Mouse (Mus musculus): ENCODE results near the gene Tmem274. TPM values are rescaled to one million over a fixed set of nuclear protein-coding genes. Genes with fewer than 3 reads are reported as not detected.

Tmem274 gene
- polyA plus RNA-seq, 1 experiment from 2014 or later: not detected

- Histone ChIP-seq H3K27me3 (ENCODE audit: insufficient read depth, low read length) (no peaks in the 10 kb centered on the region), H3K4me3 (ENCODE audit: low read depth, low read length) (no peak overlapping the region), H3K4me1 (ENCODE audit: insufficient read depth) (no peaks in the 10 kb centered on the region), H3K27ac (ENCODE audit: low read depth) (no peak overlapping the region), H3K4me2 (ENCODE audit: low read depth, low read length) (no peak overlapping the region), H3K36me3 (replicated peaks; ENCODE audit: insufficient read depth, low read length) (peaks cover 22% of the 10 kb centered on the region), H3K9me3 (ENCODE audit: low read length) (no peaks in the 10 kb centered on the region), H3K9ac (replicated peaks) (no peak overlapping the region)
- 67% methylated on average over 8 of the region's 8 CpGs for WGBS (ENCODE audit: insufficient replicate concordance)
- DNase-seq (no peak), ATAC-seq (no peak)
- TF ChIP-seq EP300 (IDR thresholded peaks at IDR 0.05; ENCODE audit: low read depth): no peak
- TF ChIP-seq CTCF (IDR thresholded peaks at IDR 0.05; ENCODE audit: low read depth): no peak
Observed at GRCm38 (mm10) chr4:149498901-149499300, 21.7 kb downstream of the Tmem274 start.

- H3K9ac ChIP-seq (replicated peaks): no peak overlapping the region
- 52% methylated on average over 5 of the region's 5 CpGs for WGBS (ENCODE audit: insufficient replicate concordance)
- no peak overlapping the region for H3K27ac ChIP-seq (ENCODE audit: low read depth)
- H3K4me2 ChIP-seq (ENCODE audit: low read depth, low read length): no peak overlapping the region
- H3K4me3 ChIP-seq (ENCODE audit: low read depth, low read length): no peak overlapping the region
- DNase-seq: no peak
- no peaks in the 10 kb centered on the region for H3K9me3 ChIP-seq (ENCODE audit: low read length)
- H3K4me1 ChIP-seq (ENCODE audit: insufficient read depth): no peaks in the 10 kb centered on the region
- ATAC-seq: no peak
- TF ChIP-seq CTCF (IDR thresholded peaks at IDR 0.05; ENCODE audit: low read depth) (no peak), EP300 (IDR thresholded peaks at IDR 0.05; ENCODE audit: low read depth) (no peak)
- H3K27me3 ChIP-seq (ENCODE audit: insufficient read depth, low read length): no peaks in the 10 kb centered on the region
- peaks cover 18% of the 10 kb centered on the region for H3K36me3 ChIP-seq (replicated peaks; ENCODE audit: insufficient read depth, low read length)
Observed at GRCm38 (mm10) chr4:149499790-149500189, 22.6 kb downstream of the Tmem274 start.

GRCm38 (mm10) chr4:149504363-149504762 is 27.2 kb downstream of the Tmem274 start:
- Histone ChIP-seq H3K27ac (ENCODE audit: low read depth) (0 out of 2 replicates have a peak overlapping the region, but pooled peaks have one; percentile 16), H3K4me3 (ENCODE audit: low read depth, low read length) (no peak overlapping the region), H3K9ac (replicated peaks) (no peak overlapping the region), H3K9me3 (ENCODE audit: low read length) (no peaks in the 10 kb centered on the region), H3K27me3 (ENCODE audit: insufficient read depth, low read length) (no peaks in the 10 kb centered on the region), H3K4me2 (ENCODE audit: low read depth, low read length) (no peak overlapping the region), H3K4me1 (ENCODE audit: insufficient read depth) (no peaks in the 10 kb centered on the region), H3K36me3 (replicated peaks; ENCODE audit: insufficient read depth, low read length) (peaks cover 6% of the 10 kb centered on the region)
- 77% methylated on average over 5 of the region's 5 CpGs for WGBS (ENCODE audit: insufficient replicate concordance)
- ATAC-seq: no peak
- no peak for TF ChIP-seq EP300 (IDR thresholded peaks at IDR 0.05; ENCODE audit: low read depth)
- TF ChIP-seq CTCF (IDR thresholded peaks at IDR 0.05; ENCODE audit: low read depth): no peak
- no peak for DNase-seq

- H3K27ac ChIP-seq (ENCODE audit: low read depth): 0 out of 2 replicates have a peak overlapping the region, but pooled peaks have one; percentile 16
- no peaks in the 10 kb centered on the region for H3K4me1 ChIP-seq (ENCODE audit: insufficient read depth)
- H3K9ac ChIP-seq (replicated peaks): no peak overlapping the region
- H3K4me3 ChIP-seq (ENCODE audit: low read depth, low read length): no peak overlapping the region
- no peak overlapping the region for H3K4me2 ChIP-seq (ENCODE audit: low read depth, low read length)
- ATAC-seq: no peak
- peaks cover 6% of the 10 kb centered on the region for H3K36me3 ChIP-seq (replicated peaks; ENCODE audit: insufficient read depth, low read length)
- TF ChIP-seq EP300 (IDR thresholded peaks at IDR 0.05; ENCODE audit: low read depth) (no peak), CTCF (IDR thresholded peaks at IDR 0.05; ENCODE audit: low read depth) (no peak)
- no peaks in the 10 kb centered on the region for H3K27me3 ChIP-seq (ENCODE audit: insufficient read depth, low read length)
- H3K9me3 ChIP-seq (ENCODE audit: low read length): no peaks in the 10 kb centered on the region
- no peak for DNase-seq
- 39% methylated on average over 3 of the region's 3 CpGs for whole genome bisulfite sequencing (ENCODE audit: insufficient replicate concordance)
Observed at GRCm38 (mm10) chr4:149504858-149505257, 27.7 kb downstream of the Tmem274 start.

GRCm38 (mm10) chr4:149505261-149505967 is 28.2 kb downstream of the Tmem274 start:
- Histone ChIP-seq H3K4me2 (ENCODE audit: low read depth, low read length) (no peak overlapping the region), H3K36me3 (replicated peaks; ENCODE audit: insufficient read depth, low read length) (peaks cover 5% of the 10 kb centered on the region), H3K4me1 (ENCODE audit: insufficient read depth) (no peaks in the 10 kb centered on the region), H3K4me3 (ENCODE audit: low read depth, low read length) (no peak overlapping the region), H3K27me3 (ENCODE audit: insufficient read depth, low read length) (no peaks in the 10 kb centered on the region), H3K9ac (replicated peaks) (no peak overlapping the region), H3K27ac (ENCODE audit: low read depth) (no peak overlapping the region), H3K9me3 (ENCODE audit: low read length) (no peaks in the 10 kb centered on the region)
- TF ChIP-seq CTCF (IDR thresholded peaks at IDR 0.05; ENCODE audit: low read depth) (no peak), EP300 (IDR thresholded peaks at IDR 0.05; ENCODE audit: low read depth) (no peak)
- WGBS (ENCODE audit: insufficient replicate concordance): 72% methylated on average over 14 of the region's 15 CpGs
- DNase-seq (no peak), ATAC-seq (no peak)

DNA sequence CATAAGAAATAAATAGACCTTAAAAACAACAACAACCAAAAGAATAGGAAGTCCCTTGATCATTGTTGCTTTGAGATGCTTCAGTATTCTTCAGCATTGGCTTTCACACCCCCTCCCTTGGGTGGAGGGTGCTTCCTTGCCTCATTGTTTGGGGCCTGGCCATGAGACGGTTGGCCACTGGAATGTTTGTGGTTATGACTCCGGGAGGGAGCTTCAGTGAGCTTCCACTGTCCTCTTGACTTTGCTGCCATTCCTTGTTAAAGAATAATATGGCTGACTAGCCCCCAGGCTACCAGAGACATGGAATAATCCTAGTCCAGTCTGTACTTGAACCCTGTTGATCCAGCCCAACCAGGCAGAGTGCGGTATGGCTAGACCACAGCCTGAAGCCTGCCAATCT is 29.7 kb downstream of the Tmem274 start:
- no peak for DNase-seq
- Histone ChIP-seq H3K4me3 (ENCODE audit: low read depth, low read length) (no peak overlapping the region), H3K27me3 (ENCODE audit: insufficient read depth, low read length) (no peaks in the 10 kb centered on the region), H3K27ac (ENCODE audit: low read depth) (no peak overlapping the region), H3K4me1 (ENCODE audit: insufficient read depth) (no peaks in the 10 kb centered on the region), H3K36me3 (replicated peaks; ENCODE audit: insufficient read depth, low read length) (no peaks in the 10 kb centered on the region), H3K9ac (replicated peaks) (no peak overlapping the region), H3K9me3 (ENCODE audit: low read length) (no peaks in the 10 kb centered on the region), H3K4me2 (ENCODE audit: low read depth, low read length) (no peak overlapping the region)
- WGBS (ENCODE audit: insufficient replicate concordance): 65% methylated on average over 3 of the region's 3 CpGs
- TF ChIP-seq EP300 (IDR thresholded peaks at IDR 0.05; ENCODE audit: low read depth) (no peak), CTCF (IDR thresholded peaks at IDR 0.05; ENCODE audit: low read depth) (no peak)
- ATAC-seq: no peak

Data from liver, postnatal 0 days (tissue).